Mouse (Mus musculus): ENCODE measurements around the gene Rad23b. TPM values are rescaled to one million over a fixed set of nuclear protein-coding genes. Genes with fewer than 3 reads are reported as not detected.

Gene Rad23b
- total RNA-seq (2023), result 72.9 and 74.0 TPM in 2 replicates

DNA sequence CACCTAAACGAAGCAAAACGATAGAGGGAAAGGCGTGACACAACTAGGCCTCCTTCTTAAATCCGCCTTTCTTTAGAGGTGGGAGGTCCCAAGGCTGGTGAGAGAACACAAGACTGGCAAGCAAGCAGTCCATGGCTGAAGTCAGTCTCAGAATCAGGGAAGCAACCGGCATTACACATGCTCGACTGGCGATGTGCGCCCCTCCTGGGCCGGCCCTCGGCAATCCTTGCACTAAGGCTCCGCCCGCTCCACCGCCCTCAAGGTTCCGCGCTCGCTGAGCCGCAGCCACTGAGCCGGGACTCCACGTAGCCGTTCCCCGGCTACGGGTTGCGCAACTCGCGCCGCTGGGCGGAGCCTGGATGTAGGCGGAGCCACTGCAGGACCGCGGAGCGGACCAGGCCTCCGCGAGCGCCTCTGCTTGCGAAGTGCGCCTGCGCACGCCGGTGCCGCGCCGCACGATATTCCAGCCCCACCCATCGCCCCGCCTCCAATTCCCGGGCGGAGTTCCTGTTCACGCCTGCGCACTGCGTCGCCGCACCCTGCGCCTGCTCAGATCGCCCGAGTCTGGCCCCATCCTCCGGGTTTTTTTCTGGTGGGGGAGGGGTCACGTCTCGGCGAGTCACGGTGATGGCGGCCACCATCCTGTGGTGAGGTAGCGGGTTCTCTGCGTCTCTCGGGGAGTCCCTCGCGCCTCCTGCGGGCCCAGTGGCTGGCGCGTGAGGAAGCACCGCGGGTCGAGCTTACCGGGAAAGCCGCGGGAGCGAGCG lies at the start of gene Rad23b:
TSS of gene Rad23b (plus strand) at position 592 of the 767 bp plus-strand sequence.

Other genes with a start within 250 kb of the Rad23b start
- 148 and 220 TPM in 2 replicates for gene Klf4, start 182.4 kb downstream of the Rad23b start, total RNA-seq (2023)